Mouse (Mus musculus) adrenal gland, adult (tissue): ENCODE measurements at regions not wholly inside any gene's neighbourhood (a gene's known extent, or its start where the extent isn't known, plus 50 kb on each side); places are given as distances from the start of the nearest gene placed in this dataset.

Source experiments
- DNase-seq, 2 experiments: peaks; one replicate each; pipeline ENCODE4 v3.0.0; 2022 to 2023; ENCODE audit warnings: low spot score in 1 of 2; ENCODE audit not compliant: inconsistent age in 2 of 2

DNA sequence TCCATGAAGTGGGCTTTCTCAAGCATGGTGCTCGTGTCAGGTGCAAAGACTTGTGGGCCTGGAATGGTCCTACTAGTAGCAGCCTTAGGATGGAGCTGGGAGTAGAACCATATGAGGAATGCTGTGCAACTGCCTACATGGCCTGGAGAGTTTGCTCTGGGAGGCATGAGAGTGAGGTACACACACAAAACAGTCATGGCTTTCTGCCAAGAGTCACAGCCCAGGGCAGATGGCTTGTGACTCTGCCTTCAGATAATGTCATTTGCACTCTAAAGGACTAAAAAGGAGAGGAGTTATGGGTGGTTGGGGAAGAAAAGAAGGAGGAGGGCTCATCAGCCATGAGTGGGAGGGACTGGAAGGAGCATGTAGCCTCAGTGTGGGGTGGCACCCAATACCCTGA lies 263.1 kb downstream of the Cbln1 start:
- DNase-seq = no peak

DNA sequence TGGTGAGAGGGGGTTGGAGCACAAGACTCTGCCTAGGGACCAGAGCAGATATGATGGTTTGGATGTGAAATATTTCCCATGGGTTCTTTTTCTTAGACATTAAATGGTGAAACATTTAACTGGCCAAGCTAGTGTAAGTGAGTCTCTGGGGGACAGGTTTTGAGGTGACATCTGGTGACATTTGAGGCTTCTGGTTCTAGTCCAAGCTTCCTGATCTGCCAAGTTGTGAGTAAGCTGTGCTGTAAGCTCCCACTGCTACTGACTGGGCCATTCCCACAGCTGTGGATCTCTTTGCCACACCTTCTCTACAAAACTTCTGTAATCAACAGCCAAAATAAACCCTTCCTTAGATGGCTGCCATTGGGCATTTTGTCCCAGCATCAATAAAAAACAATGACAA lies 264.4 kb downstream of the Cbln1 start:
- DNase-seq = peak in 1 of 2 experiments; percentile 14

- DNase-seq = peak; percentile 63 to 78
Observed at GRCm38 (mm10) chr8:87202639-87203160, 269.7 kb downstream of the Cbln1 start.

DNA sequence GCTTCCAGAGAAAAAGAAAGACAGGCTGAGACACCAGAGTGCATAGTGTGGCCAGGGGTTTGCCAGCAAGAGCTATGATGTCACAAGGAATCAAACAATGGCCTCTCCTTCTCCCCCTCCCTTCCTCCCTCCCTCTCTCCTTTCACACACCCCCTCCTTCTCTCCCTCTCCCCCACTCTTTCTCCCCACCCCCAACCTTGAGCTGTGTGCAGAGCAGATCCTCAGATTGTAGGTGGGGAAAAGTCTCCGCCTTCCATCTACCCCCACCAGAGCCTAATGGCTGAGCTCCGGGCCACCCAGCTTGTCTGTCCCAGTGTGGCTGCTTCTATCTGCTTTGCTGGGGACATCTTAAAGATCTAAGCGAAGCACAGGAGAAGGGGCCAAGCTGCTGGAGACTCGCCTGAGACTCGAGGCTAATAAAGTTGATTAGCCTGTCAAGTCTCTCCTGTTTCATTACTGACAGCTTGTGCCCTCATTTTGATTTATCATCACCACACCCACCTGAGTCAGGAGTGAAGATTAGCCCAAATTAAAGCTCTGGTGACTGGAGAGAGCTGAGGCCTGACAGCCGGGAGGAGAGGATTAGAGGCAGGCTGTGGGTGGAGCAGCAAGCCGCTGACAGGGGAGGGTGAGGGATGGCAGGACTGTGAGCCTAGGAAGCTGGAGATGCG lies 272.8 kb downstream of the Cbln1 start:
- DNase-seq = peak in 1 of 2 experiments; percentile 40

- DNase-seq = peak; percentile 33 to 83
Observed at GRCm38 (mm10) chr8:87197867-87198536, 274.4 kb downstream of the Cbln1 start.

GRCm38 (mm10) chr8:87197000-87197399 lies 275.4 kb downstream of the Cbln1 start:
- DNase-seq = no peak

DNA sequence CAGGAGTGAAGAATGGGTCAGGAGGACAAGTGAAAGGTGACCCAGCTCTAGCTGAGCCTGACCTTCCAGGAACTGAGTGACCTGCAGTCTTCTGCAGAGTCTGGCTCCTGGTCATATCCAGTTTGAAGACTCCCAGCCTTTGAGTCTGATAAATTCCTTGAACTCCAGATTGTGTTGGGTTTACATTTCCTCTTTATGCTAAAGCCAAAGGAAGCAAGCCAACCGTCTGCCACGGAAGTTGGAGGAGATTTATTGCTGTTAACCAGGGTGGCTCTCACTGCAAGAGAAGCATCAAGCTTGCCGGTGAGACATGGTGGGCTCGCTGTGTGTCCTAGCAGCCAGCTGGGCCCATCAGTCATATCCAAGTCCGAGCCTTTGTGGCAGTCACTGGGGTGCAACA lies 276.4 kb downstream of the Cbln1 start:
- DNase-seq = no peak

DNA sequence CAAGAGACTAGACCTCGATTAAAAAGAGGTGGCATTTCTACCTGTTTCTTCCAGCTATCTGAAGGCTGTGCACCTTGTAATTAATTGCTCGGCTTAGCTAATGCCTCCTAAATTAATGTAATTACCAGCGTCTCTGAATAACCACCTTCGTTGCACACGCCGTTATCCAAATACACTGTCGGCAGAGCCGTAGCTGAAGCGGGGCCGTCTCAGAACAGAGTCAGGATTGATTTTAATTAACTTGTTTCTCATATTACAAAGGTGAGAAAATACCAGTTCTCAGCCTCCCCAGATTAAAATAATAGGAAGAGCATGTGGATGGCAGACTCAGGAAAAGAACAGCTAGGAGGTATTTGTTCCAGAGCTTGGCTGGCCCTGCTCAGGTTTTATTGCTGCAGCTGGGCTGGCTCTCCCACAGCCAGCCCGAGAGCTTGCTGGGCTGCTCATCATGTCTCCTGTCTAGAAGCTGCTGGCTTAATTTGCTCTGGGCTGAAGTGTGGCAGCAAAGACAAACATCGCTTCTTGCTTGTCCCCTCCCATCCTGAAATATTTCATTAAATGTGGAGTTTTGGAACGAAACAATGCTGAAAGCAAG lies 282.5 kb downstream of the Cbln1 start:
- DNase-seq = no peak

- DNase-seq = no peak
Observed at GRCm38 (mm10) chr8:87182888-87183287, 289.5 kb downstream of the Cbln1 start.

DNA sequence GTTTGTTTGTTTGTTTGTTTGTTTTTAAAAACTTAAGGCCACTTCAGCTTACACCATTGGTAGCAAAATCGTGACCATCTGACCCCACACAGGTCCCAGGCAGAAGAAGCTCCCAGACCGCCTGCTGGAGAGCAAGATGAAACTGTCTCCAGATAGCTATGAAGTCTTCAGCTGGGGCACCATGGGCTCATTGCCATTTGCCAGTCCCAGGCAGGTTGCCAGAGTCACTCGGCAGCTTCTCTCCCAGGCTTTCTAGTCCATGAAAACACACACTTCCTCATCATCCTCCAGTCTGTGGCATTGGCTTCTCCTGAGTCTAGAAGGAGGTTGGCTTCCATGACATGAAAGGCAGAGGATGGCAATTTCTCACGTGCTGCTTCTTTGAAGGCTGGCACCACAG lies 293.5 kb upstream of the N4bp1 start:
- DNase-seq = no peak

- no peak for DNase-seq
Observed at GRCm38 (mm10) chr8:87177620-87178019, 292.6 kb upstream of the N4bp1 start.

GRCm38 (mm10) chr8:87175097-87175496 lies 290.0 kb upstream of the N4bp1 start:
- DNase-seq = no peak

DNA sequence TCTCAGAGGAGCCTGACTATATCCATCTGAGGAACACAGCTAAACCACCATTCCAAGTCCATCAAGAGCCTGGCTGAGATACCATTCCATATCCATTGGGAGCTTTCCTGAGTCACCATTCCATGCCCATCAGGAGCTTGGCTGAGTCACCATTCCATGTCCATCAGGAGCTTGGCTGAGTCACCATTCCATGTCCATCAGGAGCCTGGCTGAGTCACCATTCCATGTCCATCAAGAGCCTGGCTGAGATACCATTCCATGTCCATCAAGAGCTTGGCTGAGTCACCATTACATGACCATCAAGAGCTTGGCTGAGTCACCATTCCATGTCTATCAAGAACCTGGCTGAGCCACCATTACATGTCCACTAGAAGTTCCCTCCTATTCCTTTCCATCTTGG lies 288.7 kb upstream of the N4bp1 start:
- DNase-seq = peak; percentile 28 to 53

- DNase-seq = peak; percentile 33 to 86
Observed at GRCm38 (mm10) chr8:87166771-87167170, 281.7 kb upstream of the N4bp1 start.

- no peak for DNase-seq
Observed at GRCm38 (mm10) chr8:87160416-87160815, 275.4 kb upstream of the N4bp1 start.

GRCm38 (mm10) chr8:87158322-87158721 lies 273.3 kb upstream of the N4bp1 start:
- no peak for DNase-seq

DNA sequence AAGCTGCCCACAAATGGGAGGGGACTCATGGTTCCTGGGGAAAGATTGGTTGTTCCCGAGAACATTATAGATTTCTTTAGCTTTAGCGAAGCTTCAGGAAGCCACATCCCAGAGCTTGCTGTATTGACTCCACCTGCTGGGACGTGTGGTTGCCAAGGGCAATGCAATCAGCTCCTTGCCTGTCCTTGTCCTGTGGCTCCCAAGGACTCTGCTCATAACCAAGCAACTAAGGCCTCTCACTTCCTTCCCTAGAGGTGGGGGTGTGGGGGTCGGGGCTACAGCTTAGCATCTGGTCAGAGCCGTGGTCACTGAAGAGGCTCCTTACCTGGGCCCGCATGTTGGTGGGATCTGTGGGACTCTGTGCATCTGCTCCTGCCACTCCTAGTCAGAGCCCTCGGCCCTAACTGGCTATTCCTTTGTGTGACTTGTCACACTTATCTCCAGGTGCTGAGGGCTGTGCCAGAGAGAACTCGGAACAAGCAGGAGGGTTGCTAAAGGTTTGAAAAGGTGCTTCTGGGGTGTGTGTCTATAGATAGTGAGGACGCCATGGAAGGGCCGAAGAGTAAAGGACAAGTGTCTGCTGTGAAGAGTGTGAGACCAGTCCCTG lies 270.9 kb upstream of the N4bp1 start:
- DNase-seq = peak in 1 of 2 experiments; percentile 52

DNA sequence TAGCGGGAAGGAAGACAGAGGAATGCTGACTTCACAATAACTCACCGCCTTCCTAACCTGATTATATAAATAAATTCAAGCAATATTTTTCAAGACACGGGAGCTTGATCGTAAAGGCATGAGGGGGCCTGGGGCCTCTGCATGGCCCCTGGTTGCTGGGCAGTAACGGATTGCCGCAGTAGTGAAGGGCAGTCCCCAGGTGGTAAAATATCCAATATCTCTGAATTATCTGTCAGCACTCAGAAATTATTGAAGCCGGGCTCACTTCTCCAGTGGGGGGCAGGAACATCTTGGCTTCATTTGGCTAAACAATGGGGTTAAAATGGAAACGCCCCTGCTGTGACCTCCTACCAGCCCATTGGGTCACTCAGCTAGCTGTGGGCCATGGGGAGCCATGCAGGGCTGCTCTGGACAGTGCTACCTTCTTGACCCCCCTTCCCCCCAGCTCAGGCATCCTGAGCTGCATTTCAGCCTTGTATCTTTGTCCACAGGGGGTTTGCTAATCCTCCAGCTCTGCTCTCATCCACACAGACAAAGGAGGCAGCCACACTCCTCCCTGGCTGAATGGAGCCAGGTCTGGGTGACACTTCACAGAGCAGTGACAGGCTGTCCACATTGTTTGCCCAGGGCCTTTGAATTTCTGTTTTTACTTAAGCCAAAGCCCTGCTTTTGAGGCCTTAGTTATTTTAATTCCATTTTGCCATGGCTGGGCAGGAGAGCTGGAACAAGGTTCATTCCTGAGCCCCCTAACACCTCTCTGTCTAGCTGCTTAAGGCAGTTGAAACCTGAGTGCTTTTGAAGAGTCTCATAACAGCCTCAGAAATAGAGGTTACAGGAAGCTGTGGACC lies 267.2 kb upstream of the N4bp1 start:
- peak in 1 of 2 experiments; percentile 12 for DNase-seq

DNA sequence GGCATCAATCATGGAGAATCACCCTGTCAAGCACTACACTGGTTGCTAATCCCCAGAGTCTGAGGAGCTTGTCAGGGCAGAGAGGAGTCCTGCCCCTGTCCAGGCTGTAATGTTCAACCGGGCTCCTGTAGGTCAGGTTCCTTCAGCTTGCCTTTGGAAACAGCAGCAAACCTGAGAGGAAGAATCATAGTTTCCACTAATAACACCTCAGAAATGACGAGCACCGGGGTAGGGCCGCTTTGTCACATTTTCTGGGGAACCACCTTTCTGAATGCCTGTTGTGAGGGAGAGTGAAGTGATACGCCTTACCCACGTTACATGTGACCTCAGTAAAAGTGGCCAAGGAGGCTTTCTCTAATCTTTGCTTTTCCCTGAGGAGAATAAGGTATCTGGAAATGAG lies 263.8 kb upstream of the N4bp1 start:
- no peak for DNase-seq

- DNase-seq = no peak
Observed at GRCm38 (mm10) chr8:87147704-87148103, 262.6 kb upstream of the N4bp1 start.

GRCm38 (mm10) chr8:87137412-87137811 lies 252.4 kb upstream of the N4bp1 start:
- no peak for DNase-seq
